Mouse (Mus musculus): ENCODE measurements around the gene Olfr806. TPM values are rescaled to one million over a fixed set of nuclear protein-coding genes. Genes with fewer than 3 reads are reported as not detected.

The Olfr806 gene
- polyA plus RNA-seq (2014; fragmentation: Illumina TruSeq; extraction: RNeasy Lipid Tissue Mini Kit (QIAGEN cat#74804); ENCODE audit: low read depth, low replicate concordance) = not detected

GRCm38 (mm10) chr10:129741821-129742220 is at the start of gene Olfr806:
Olfr806 (minus strand) TSS chr10:129741921.

GRCm38 (mm10) chr10:129774338-129774737 is 32.6 kb upstream of the Olfr806 start, which contains the start of gene Olfr809:
Olfr809 (plus strand) TSS chr10:129774638.

GRCm38 (mm10) chr10:129765182-129765581 is 23.5 kb upstream of the Olfr806 start, which contains the start of gene Olfr808:
Olfr808 (plus strand) TSS chr10:129765482.

GRCm38 (mm10) chr10:129757693-129758092 is 16.0 kb upstream of the Olfr806 start, which contains the start of gene Olfr807:
Olfr807 (minus strand) TSS chr10:129757793.

GRCm38 (mm10) chr10:129729275-129729674 is 12.4 kb downstream of the Olfr806 start, which contains the start of gene Olfr805:
Olfr805 (minus strand) TSS chr10:129729375.

GRCm38 (mm10) chr10:129702910-129703309 is 38.8 kb downstream of the Olfr806 start, which contains the start of gene Olfr804:
Olfr804 (plus strand) TSS chr10:129703210.

GRCm38 (mm10) chr10:129694186-129694585 is 47.5 kb downstream of the Olfr806 start, which contains the start of gene Olfr803:
Olfr803 (minus strand) TSS chr10:129694286.

GRCm38 (mm10) chr10:129688069-129688468 is 53.7 kb downstream of the Olfr806 start, which contains the start of gene Olfr802:
Olfr802 (minus strand) TSS chr10:129688169.

Other genes with a start within 250 kb of the Olfr806 start
- gene Olfr790, start 243.4 kb downstream of the Olfr806 start, polyA plus RNA-seq (2014; fragmentation: Illumina TruSeq; extraction: RNeasy Lipid Tissue Mini Kit (QIAGEN cat#74804); ENCODE audit: low read depth, low replicate concordance) = not detected
- gene Olfr791, start 220.1 kb downstream of the Olfr806 start, polyA plus RNA-seq (2014; fragmentation: Illumina TruSeq; extraction: RNeasy Lipid Tissue Mini Kit (QIAGEN cat#74804); ENCODE audit: low read depth, low replicate concordance) = not detected
- not detected for gene Olfr792, start 202.8 kb downstream of the Olfr806 start, polyA plus RNA-seq (2014; fragmentation: Illumina TruSeq; extraction: RNeasy Lipid Tissue Mini Kit (QIAGEN cat#74804); ENCODE audit: low read depth, low replicate concordance)
- gene Olfr794, start 174.3 kb downstream of the Olfr806 start, polyA plus RNA-seq (2014; fragmentation: Illumina TruSeq; extraction: RNeasy Lipid Tissue Mini Kit (QIAGEN cat#74804); ENCODE audit: low read depth, low replicate concordance) = not detected
- gene Olfr796, start 129.4 kb downstream of the Olfr806 start, polyA plus RNA-seq (2014; fragmentation: Illumina TruSeq; extraction: RNeasy Lipid Tissue Mini Kit (QIAGEN cat#74804); ENCODE audit: low read depth, low replicate concordance) = not detected
- gene Olfr798, start 114.0 kb downstream of the Olfr806 start, polyA plus RNA-seq (2014; fragmentation: Illumina TruSeq; extraction: RNeasy Lipid Tissue Mini Kit (QIAGEN cat#74804); ENCODE audit: low read depth, low replicate concordance) = not detected
- not detected for gene Olfr799, start 104.4 kb downstream of the Olfr806 start, polyA plus RNA-seq (2014; fragmentation: Illumina TruSeq; extraction: RNeasy Lipid Tissue Mini Kit (QIAGEN cat#74804); ENCODE audit: low read depth, low replicate concordance)
- not detected for gene Olfr800, start 84.2 kb downstream of the Olfr806 start, polyA plus RNA-seq (2014; fragmentation: Illumina TruSeq; extraction: RNeasy Lipid Tissue Mini Kit (QIAGEN cat#74804); ENCODE audit: low read depth, low replicate concordance)
- gene Olfr801, start 68.1 kb downstream of the Olfr806 start, polyA plus RNA-seq (2014; fragmentation: Illumina TruSeq; extraction: RNeasy Lipid Tissue Mini Kit (QIAGEN cat#74804); ENCODE audit: low read depth, low replicate concordance) = not detected
- not detected for gene Olfr802, start 53.8 kb downstream of the Olfr806 start, polyA plus RNA-seq (2014; fragmentation: Illumina TruSeq; extraction: RNeasy Lipid Tissue Mini Kit (QIAGEN cat#74804); ENCODE audit: low read depth, low replicate concordance)
- gene Olfr803, start 47.6 kb downstream of the Olfr806 start, polyA plus RNA-seq (2014; fragmentation: Illumina TruSeq; extraction: RNeasy Lipid Tissue Mini Kit (QIAGEN cat#74804); ENCODE audit: low read depth, low replicate concordance) = not detected
- not detected for gene Olfr804, start 38.7 kb downstream of the Olfr806 start, polyA plus RNA-seq (2014; fragmentation: Illumina TruSeq; extraction: RNeasy Lipid Tissue Mini Kit (QIAGEN cat#74804); ENCODE audit: low read depth, low replicate concordance)
- gene Olfr805, start 12.5 kb downstream of the Olfr806 start, polyA plus RNA-seq (2014; fragmentation: Illumina TruSeq; extraction: RNeasy Lipid Tissue Mini Kit (QIAGEN cat#74804); ENCODE audit: low read depth, low replicate concordance) = not detected
- gene Olfr807, start 15.9 kb upstream of the Olfr806 start, polyA plus RNA-seq (2014; fragmentation: Illumina TruSeq; extraction: RNeasy Lipid Tissue Mini Kit (QIAGEN cat#74804); ENCODE audit: low read depth, low replicate concordance) = not detected
- not detected for gene Olfr808, start 23.6 kb upstream of the Olfr806 start, polyA plus RNA-seq (2014; fragmentation: Illumina TruSeq; extraction: RNeasy Lipid Tissue Mini Kit (QIAGEN cat#74804); ENCODE audit: low read depth, low replicate concordance)
- gene Olfr809, start 32.7 kb upstream of the Olfr806 start, polyA plus RNA-seq (2014; fragmentation: Illumina TruSeq; extraction: RNeasy Lipid Tissue Mini Kit (QIAGEN cat#74804); ENCODE audit: low read depth, low replicate concordance) = not detected
- not detected for gene Olfr810, start 53.0 kb upstream of the Olfr806 start, polyA plus RNA-seq (2014; fragmentation: Illumina TruSeq; extraction: RNeasy Lipid Tissue Mini Kit (QIAGEN cat#74804); ENCODE audit: low read depth, low replicate concordance)
- not detected for gene Olfr811, start 62.5 kb upstream of the Olfr806 start, polyA plus RNA-seq (2014; fragmentation: Illumina TruSeq; extraction: RNeasy Lipid Tissue Mini Kit (QIAGEN cat#74804); ENCODE audit: low read depth, low replicate concordance)
- gene Olfr812, start 104.2 kb upstream of the Olfr806 start, polyA plus RNA-seq (2014; fragmentation: Illumina TruSeq; extraction: RNeasy Lipid Tissue Mini Kit (QIAGEN cat#74804); ENCODE audit: low read depth, low replicate concordance) = not detected
- gene Olfr813, start 113.4 kb upstream of the Olfr806 start, polyA plus RNA-seq (2014; fragmentation: Illumina TruSeq; extraction: RNeasy Lipid Tissue Mini Kit (QIAGEN cat#74804); ENCODE audit: low read depth, low replicate concordance) = not detected
- gene Olfr814, start 137.9 kb upstream of the Olfr806 start, polyA plus RNA-seq (2014; fragmentation: Illumina TruSeq; extraction: RNeasy Lipid Tissue Mini Kit (QIAGEN cat#74804); ENCODE audit: low read depth, low replicate concordance) = not detected
- not detected for gene Olfr815, start 163.9 kb upstream of the Olfr806 start, polyA plus RNA-seq (2014; fragmentation: Illumina TruSeq; extraction: RNeasy Lipid Tissue Mini Kit (QIAGEN cat#74804); ENCODE audit: low read depth, low replicate concordance)
- not detected for gene Olfr816, start 173.7 kb upstream of the Olfr806 start, polyA plus RNA-seq (2014; fragmentation: Illumina TruSeq; extraction: RNeasy Lipid Tissue Mini Kit (QIAGEN cat#74804); ENCODE audit: low read depth, low replicate concordance)
- not detected for gene Olfr818, start 207.2 kb upstream of the Olfr806 start, polyA plus RNA-seq (2014; fragmentation: Illumina TruSeq; extraction: RNeasy Lipid Tissue Mini Kit (QIAGEN cat#74804); ENCODE audit: low read depth, low replicate concordance)
- not detected for gene Olfr819, start 225.3 kb upstream of the Olfr806 start, polyA plus RNA-seq (2014; fragmentation: Illumina TruSeq; extraction: RNeasy Lipid Tissue Mini Kit (QIAGEN cat#74804); ENCODE audit: low read depth, low replicate concordance)
- gene Olfr247, start 234.2 kb upstream of the Olfr806 start, polyA plus RNA-seq (2014; fragmentation: Illumina TruSeq; extraction: RNeasy Lipid Tissue Mini Kit (QIAGEN cat#74804); ENCODE audit: low read depth, low replicate concordance) = not detected
- not detected for gene Gm10310, start 243.1 kb upstream of the Olfr806 start, polyA plus RNA-seq (2014; fragmentation: Illumina TruSeq; extraction: RNeasy Lipid Tissue Mini Kit (QIAGEN cat#74804); ENCODE audit: low read depth, low replicate concordance)